Mouse (Mus musculus): ENCODE measurements at regions not wholly inside any gene's neighbourhood (a gene's known extent, or its start where the extent isn't known, plus 50 kb on each side); places are given as distances from the start of the nearest gene placed in this dataset.

DNA sequence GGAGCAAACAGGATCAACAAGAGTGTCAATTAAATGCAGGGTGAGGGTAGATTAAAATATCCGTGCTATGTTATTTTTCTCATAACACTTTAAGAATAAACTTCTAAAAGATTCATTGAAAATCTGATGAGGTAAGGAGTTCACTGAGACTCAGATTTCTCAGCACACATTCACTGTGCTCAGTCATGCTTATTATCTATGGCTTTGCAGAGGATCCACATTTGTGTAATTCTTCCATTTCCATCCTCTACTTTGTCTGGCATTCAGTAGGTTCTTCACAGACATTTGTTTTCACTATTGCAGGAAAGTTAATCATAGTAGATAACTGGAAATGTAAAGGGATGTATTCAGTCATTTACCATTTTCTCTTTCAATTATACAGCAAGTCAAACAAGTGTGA lies 131.8 kb downstream of the Gm9733 start:
- no peak for DNase-seq
- Histone ChIP-seq H3K27ac (no peak overlapping the region), H3K36me3 (ENCODE audit: control insufficient read depth, insufficient read depth, low read length) (no peaks in the 10 kb centered on the region), H3K4me3 (no peak overlapping the region), H3K9ac (ENCODE audit: low read depth, low read length) (no peak overlapping the region), H3K27me3 (ENCODE audit: control insufficient read depth, insufficient read depth, low read length) (no peaks in the 10 kb centered on the region), H3K79me2 (replicated peaks; ENCODE audit: control insufficient read depth, insufficient read depth, low read length) (no peaks in the 10 kb centered on the region), H3K4me1 (ENCODE audit: control insufficient read depth, insufficient read depth, low read length) (no peaks in the 10 kb centered on the region)
- TF ChIP-seq EP300 (IDR thresholded peaks at IDR 0.05; ENCODE audit: insufficient read depth, low read depth, low read length) (no peak), CTCF (IDR thresholded peaks at IDR 0.05) (no peak)
- intact Hi-C loops (cut with DNase I), result no loop called here
- 80% methylated on average over 1 of the region's 1 CpGs for WGBS

DNA sequence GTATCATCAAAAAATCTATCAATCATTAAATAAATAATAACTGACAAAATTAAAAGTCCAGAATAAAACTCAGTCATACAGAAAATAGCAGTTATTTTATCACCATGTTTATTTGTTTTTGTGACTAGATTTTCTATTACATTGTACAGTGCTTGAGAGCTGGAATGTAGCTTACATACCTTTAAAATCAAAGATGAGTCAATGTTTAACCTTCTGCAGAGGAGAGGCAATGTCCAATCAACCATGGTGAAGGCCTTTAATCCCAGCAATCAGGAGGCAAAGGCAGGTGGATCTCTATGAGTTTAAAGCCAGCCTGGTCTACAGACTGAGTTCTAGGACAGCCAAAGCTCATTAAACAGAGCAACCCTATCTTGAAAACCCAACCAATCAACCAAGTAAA lies 131.1 kb downstream of the Gm9733 start:
- intact Hi-C loops (cut with DNase I), result no loop called here
- Histone ChIP-seq H3K4me3 (no peak overlapping the region), H3K27ac (no peak overlapping the region), H3K27me3 (ENCODE audit: control insufficient read depth, insufficient read depth, low read length) (no peaks in the 10 kb centered on the region), H3K4me1 (ENCODE audit: control insufficient read depth, insufficient read depth, low read length) (no peaks in the 10 kb centered on the region), H3K9ac (ENCODE audit: low read depth, low read length) (no peak overlapping the region), H3K36me3 (ENCODE audit: control insufficient read depth, insufficient read depth, low read length) (no peaks in the 10 kb centered on the region), H3K79me2 (replicated peaks; ENCODE audit: control insufficient read depth, insufficient read depth, low read length) (no peaks in the 10 kb centered on the region)
- no peak for DNase-seq
- no peak for TF ChIP-seq CTCF (IDR thresholded peaks at IDR 0.05)
- TF ChIP-seq EP300 (IDR thresholded peaks at IDR 0.05; ENCODE audit: insufficient read depth, low read depth, low read length), result no peak
- no peak for TF ChIP-seq POLR2A (IDR thresholded peaks at IDR 0.05; ENCODE audit: insufficient read depth, low read depth, low read length)

DNA sequence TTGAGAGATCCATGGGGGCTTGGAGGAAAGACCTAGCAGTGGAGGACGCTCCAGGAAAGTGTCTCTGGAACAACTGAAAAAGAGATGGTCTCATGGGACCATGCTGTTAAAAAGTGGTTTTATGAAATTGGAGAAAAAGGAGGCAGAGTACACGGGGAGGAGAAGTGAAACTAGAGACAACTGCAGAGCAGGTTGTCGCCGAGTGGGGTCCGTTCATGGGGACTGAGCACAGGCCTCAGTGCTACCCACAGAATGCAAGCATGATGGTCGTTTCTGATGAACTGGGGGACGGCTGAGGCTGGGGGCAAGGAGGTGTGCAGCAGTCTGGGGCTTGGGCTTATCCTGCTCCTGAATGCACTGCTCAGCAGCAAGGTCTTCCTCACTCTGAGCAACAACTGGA lies 129.3 kb downstream of the Gm9733 start:
- Histone ChIP-seq H3K4me3 (no peak overlapping the region), H3K27me3 (ENCODE audit: control insufficient read depth, insufficient read depth, low read length) (no peaks in the 10 kb centered on the region), H3K4me1 (ENCODE audit: control insufficient read depth, insufficient read depth, low read length) (no peaks in the 10 kb centered on the region), H3K9ac (ENCODE audit: low read depth, low read length) (no peak overlapping the region), H3K36me3 (ENCODE audit: control insufficient read depth, insufficient read depth, low read length) (no peaks in the 10 kb centered on the region), H3K79me2 (replicated peaks; ENCODE audit: control insufficient read depth, insufficient read depth, low read length) (no peaks in the 10 kb centered on the region), H3K27ac (no peak overlapping the region)
- intact Hi-C loops (cut with DNase I), result no loop called here
- no peak for DNase-seq
- TF ChIP-seq POLR2A (IDR thresholded peaks at IDR 0.05; ENCODE audit: insufficient read depth, low read depth, low read length), result no peak
- TF ChIP-seq EP300 (IDR thresholded peaks at IDR 0.05; ENCODE audit: insufficient read depth, low read depth, low read length), result no peak
- no peak for TF ChIP-seq CTCF (IDR thresholded peaks at IDR 0.05)
- 70% methylated on average over 7 of the region's 7 CpGs for WGBS

DNA sequence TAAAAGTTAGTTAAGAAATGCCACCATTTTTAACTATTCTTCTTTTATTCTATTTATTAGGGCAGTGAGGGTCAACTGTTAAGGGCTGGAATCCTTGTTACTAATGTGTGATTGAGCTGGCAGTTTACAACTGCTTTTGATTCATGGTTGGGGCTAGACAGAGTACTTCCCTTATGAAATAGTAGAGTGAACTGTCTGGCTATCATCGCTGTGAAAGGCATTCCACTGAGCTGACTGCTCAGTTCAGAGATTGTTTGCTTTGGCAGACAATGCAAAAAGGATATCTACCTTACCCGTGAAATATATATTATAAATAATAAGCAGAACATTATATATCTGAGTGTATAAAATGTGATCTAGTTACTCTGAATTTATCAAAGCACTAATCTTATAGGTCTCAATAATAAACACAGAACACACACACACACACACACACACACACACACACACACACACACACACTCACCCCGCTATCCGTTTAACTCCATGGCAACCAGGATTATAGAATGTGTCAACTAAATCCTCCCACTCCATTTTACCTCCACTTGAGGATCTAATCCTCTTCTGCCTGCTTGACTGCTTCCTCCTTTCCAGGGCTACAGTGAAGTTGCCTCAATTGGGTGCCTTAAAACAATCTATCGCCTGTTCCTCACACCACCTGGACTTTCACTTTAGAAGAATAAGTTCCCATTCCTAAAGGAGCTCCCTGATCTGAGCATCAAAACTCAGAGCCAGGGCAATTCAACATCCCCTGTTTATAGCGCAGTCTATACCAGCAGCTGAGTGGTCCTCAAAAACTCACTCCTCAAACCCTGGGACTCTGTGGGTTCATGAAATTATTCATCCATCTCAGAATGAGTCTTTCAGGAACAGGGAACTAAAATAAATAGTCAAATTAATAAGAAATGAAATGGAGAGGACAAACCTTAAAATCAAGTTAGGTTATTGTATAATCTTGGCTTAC lies 126.6 kb downstream of the Gm9733 start:
- Histone ChIP-seq H3K4me3 (no peak overlapping the region), H3K9ac (ENCODE audit: low read depth, low read length) (no peak overlapping the region), H3K36me3 (ENCODE audit: control insufficient read depth, insufficient read depth, low read length) (no peaks in the 10 kb centered on the region), H3K27me3 (ENCODE audit: control insufficient read depth, insufficient read depth, low read length) (no peaks in the 10 kb centered on the region), H3K4me1 (ENCODE audit: control insufficient read depth, insufficient read depth, low read length) (no peaks in the 10 kb centered on the region), H3K79me2 (replicated peaks; ENCODE audit: control insufficient read depth, insufficient read depth, low read length) (no peaks in the 10 kb centered on the region), H3K27ac (no peak overlapping the region)
- 57% methylated on average over 6 of the region's 6 CpGs for WGBS
- DNase-seq, result no peak
- intact Hi-C loops (cut with DNase I), result no loop called here
- no peak for TF ChIP-seq EP300 (IDR thresholded peaks at IDR 0.05; ENCODE audit: insufficient read depth, low read depth, low read length)
- no peak for TF ChIP-seq POLR2A (IDR thresholded peaks at IDR 0.05; ENCODE audit: insufficient read depth, low read depth, low read length)
- TF ChIP-seq CTCF (IDR thresholded peaks at IDR 0.05), result no peak

DNA sequence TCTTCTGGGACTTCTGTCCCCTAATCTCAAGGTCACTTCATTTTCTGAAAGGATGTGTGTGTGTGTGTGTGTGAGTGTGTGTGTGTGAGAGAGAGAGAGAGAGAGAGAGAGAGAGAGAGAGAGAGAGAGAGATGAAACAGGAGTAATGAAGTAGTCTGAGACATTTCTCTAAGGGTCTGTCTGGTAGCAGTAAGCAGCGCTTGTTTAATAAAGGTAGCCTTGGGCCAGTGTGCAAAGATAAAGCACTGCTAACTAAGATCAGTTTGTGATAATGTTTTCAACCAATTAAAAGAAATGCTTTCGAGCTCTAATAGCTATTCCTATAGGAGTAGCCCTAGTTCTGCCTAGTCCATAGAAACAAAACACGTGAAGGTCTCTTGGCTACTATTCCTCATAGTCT lies 119.7 kb downstream of the Gm9733 start:
- H3K36me3 ChIP-seq (ENCODE audit: control insufficient read depth, insufficient read depth, low read length), result no peaks in the 10 kb centered on the region
- no peaks in the 10 kb centered on the region for H3K79me2 ChIP-seq (replicated peaks; ENCODE audit: control insufficient read depth, insufficient read depth, low read length)

DNA sequence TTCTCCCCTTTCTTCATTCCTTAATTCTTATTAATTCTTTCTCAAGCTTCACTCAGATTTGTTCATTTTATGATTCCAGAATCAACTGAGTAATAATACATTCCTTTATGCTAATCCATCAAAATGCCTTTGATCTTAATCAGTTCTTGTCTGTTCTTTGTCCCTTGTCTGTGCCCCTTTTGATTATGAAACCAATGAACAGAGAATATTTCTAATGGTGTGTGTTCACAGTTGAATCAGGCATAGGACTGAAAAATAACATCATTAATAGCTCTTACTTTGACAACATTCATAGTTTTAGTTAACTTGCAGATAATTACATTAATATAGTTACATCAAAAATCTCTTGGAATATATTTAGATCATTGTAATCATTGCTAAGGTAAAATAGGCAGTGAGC lies 114.5 kb downstream of the Gm9733 start:
- no peaks in the 10 kb centered on the region for H3K4me1 ChIP-seq (ENCODE audit: control insufficient read depth, insufficient read depth, low read length)
- H3K36me3 ChIP-seq (ENCODE audit: control insufficient read depth, insufficient read depth, low read length), result no peaks in the 10 kb centered on the region
- H3K4me3 ChIP-seq, result no peak overlapping the region
- H3K79me2 ChIP-seq (replicated peaks; ENCODE audit: control insufficient read depth, insufficient read depth, low read length), result no peaks in the 10 kb centered on the region
- intact Hi-C loops (cut with DNase I), result no loop called here
- no peak overlapping the region for H3K27ac ChIP-seq
- TF ChIP-seq CTCF (IDR thresholded peaks at IDR 0.05), result no peak
- TF ChIP-seq EP300 (IDR thresholded peaks at IDR 0.05; ENCODE audit: insufficient read depth, low read depth, low read length), result no peak
- no peak for TF ChIP-seq POLR2A (IDR thresholded peaks at IDR 0.05; ENCODE audit: insufficient read depth, low read depth, low read length)
- DNase-seq, result no peak
- H3K9ac ChIP-seq (ENCODE audit: low read depth, low read length), result no peak overlapping the region
- H3K27me3 ChIP-seq (ENCODE audit: control insufficient read depth, insufficient read depth, low read length), result no peaks in the 10 kb centered on the region

More for the DNA sequence above, 119.7 kb downstream of the Gm9733 start:
- H3K4me3 ChIP-seq, result no peak overlapping the region
- no peak for TF ChIP-seq EP300 (IDR thresholded peaks at IDR 0.05; ENCODE audit: insufficient read depth, low read depth, low read length)
- TF ChIP-seq CTCF (IDR thresholded peaks at IDR 0.05), result no peak
- no peak for TF ChIP-seq POLR2A (IDR thresholded peaks at IDR 0.05; ENCODE audit: insufficient read depth, low read depth, low read length)
- intact Hi-C loops (cut with DNase I), result no loop called here
- DNase-seq, result no peak
- H3K27ac ChIP-seq, result no peak overlapping the region
- H3K4me1 ChIP-seq (ENCODE audit: control insufficient read depth, insufficient read depth, low read length), result no peaks in the 10 kb centered on the region
- no peaks in the 10 kb centered on the region for H3K27me3 ChIP-seq (ENCODE audit: control insufficient read depth, insufficient read depth, low read length)
- H3K9ac ChIP-seq (ENCODE audit: low read depth, low read length), result no peak overlapping the region
- WGBS, result 79% methylated on average over 3 of the region's 3 CpGs

Data from heart, adult 2 months (tissue).